In the genomic region with DNA sequence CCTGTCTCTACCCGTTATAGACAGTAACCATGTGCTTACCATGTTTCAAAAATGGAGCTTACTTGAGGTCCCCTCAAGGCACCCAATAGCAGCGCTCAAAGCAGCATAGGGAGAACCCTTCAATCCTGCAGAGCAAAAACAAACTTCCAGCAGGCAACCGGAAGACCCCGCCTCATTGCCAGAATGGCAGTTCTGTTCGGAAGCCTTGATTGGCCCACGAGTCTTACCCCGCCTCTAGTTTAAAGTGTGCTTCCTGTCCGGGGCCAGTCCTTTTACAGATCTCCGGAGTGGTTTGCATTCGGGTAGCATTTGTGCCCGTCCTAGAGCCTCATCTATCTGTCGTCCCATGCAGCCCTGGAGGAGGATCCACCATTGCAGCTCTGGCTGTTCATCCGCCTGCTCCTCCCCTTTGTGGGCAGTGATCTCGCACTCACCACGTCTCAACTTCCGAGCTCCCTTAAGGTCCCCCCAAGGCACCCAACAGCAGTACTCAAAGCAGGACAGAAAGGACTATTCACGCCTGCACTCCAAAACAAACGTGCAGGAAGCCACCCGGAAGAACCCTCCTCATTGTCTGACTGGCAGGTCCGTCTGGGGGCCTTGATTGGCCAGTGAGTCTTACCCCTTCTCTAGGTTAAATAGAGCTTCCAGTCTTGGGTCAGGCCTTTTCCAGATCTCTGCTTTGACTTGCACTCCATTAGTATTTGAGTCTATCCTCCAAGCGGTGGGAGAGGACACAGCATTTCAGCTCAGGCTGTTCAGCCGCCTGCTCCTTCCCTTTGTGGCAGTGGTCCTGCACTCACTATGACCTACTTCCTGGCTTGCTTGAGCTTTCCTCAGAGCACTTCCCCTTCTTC, we compare ENCODE assay signal across 8 mouse cellular contexts. TPM values are rescaled to one million over a fixed set of nuclear protein-coding genes. Genes with fewer than 3 reads are reported as not detected.
DNase-seq lines count a peak whose midpoint lies in the region; ATAC-seq and TF ChIP-seq lines count a peak whose summit lies in the region.
"Not testable (repeated sequence)": the region's sequence is repeated elsewhere in the genome, so short reads cannot be mapped to it uniquely, and the experiment has no call there.

No protein-coding gene starts in this region.

- not testable (repeated sequence) for TF ChIP-seq EP300 in liver, embryonic 14.5 days (IDR thresholded peaks at IDR 0.05; ENCODE audit: low read depth)

- H3K4me1 ChIP-seq in E14TG2a.4 (replicated peaks; ENCODE audit: low read depth, low read length) = peaks cover 20% of the 10 kb centered on the region
- H3K4me1 ChIP-seq in forebrain, embryonic 12.5 days; heart, embryonic 16.5 days (ENCODE audit: control insufficient read depth, insufficient read depth, low read length); liver, embryonic 14.5 days (replicated peaks; ENCODE audit: control insufficient read depth in 2 of 2, insufficient read depth in 2 of 2, low read length in 1 of 2); stomach, embryonic 15.5 days: not testable (repeated sequence)

- H3K27ac ChIP-seq in forebrain, embryonic 12.5 days = peak overlapping the region; percentile 89
- H3K27ac ChIP-seq in heart, embryonic 16.5 days (ENCODE audit: low read length) = peak overlapping the region; percentile 94
- peak overlapping the region; percentile 68 for H3K27ac ChIP-seq in liver, embryonic 14.5 days
- H3K27ac ChIP-seq in stomach, embryonic 15.5 days = peak overlapping the region; percentile 93

- peak overlapping the region; percentile 54 for H3K9ac ChIP-seq in forebrain, embryonic 12.5 days
- peak overlapping the region; percentile 76 for H3K9ac ChIP-seq in heart, embryonic 16.5 days (ENCODE audit: low read length)
- H3K9ac ChIP-seq in liver, embryonic 14.5 days (replicated peaks) = peak overlapping the region; percentile 54
- H3K9ac ChIP-seq in stomach, embryonic 15.5 days = peak overlapping the region; percentile 9; the same call in 1 of the 2 replicates

- not testable (repeated sequence) for H3K27me3 ChIP-seq in E14TG2a.4 (ENCODE audit: insufficient read depth, low read length); forebrain, embryonic 12.5 days; heart, embryonic 16.5 days (ENCODE audit: control insufficient read depth, insufficient read depth, low read length); liver, embryonic 14.5 days (ENCODE audit: control insufficient read depth, insufficient read depth, low read length); stomach, embryonic 15.5 days (replicated peaks)

- ATAC-seq in forebrain, embryonic 12.5 days (ENCODE audit: low FRiP score) = peak; percentile 97
- peak; percentile 97 for ATAC-seq in heart, embryonic 16.5 days (replicated peaks; ENCODE audit: extremely low read depth, insufficient read depth, low FRiP score)
- peak; percentile 94 for ATAC-seq in liver, embryonic 14.5 days (ENCODE audit: insufficient read depth)
- ATAC-seq in stomach, embryonic 15.5 days (ENCODE audit: insufficient read depth, low FRiP score, low read depth) = peak; percentile 97

- not testable (repeated sequence) for H3K9me3 ChIP-seq in E14TG2a.4 (ENCODE audit: low read length); forebrain, embryonic 12.5 days; heart, embryonic 16.5 days (replicated peaks; ENCODE audit: control insufficient read depth, low read length); liver, embryonic 14.5 days (ENCODE audit: control insufficient read depth, low read length); stomach, embryonic 15.5 days

- peak overlapping the region; percentile 54 for H3K4me2 ChIP-seq in forebrain, embryonic 12.5 days
- peak overlapping the region; percentile 73 for H3K4me2 ChIP-seq in heart, embryonic 16.5 days (ENCODE audit: low read depth, low read length)
- peak overlapping the region; percentile 70 for H3K4me2 ChIP-seq in liver, embryonic 14.5 days (ENCODE audit: low read depth)
- peak overlapping the region; percentile 62 for H3K4me2 ChIP-seq in stomach, embryonic 15.5 days

- peaks cover 16% of the 10 kb centered on the region for H3K36me3 ChIP-seq in E14TG2a.4 (ENCODE audit: insufficient read depth, low read length)
- H3K36me3 ChIP-seq in forebrain, embryonic 12.5 days (replicated peaks); heart, embryonic 16.5 days (ENCODE audit: control insufficient read depth, insufficient read depth); liver, embryonic 14.5 days (replicated peaks; ENCODE audit: control insufficient read depth, insufficient read depth, low read depth); stomach, embryonic 15.5 days: not testable (repeated sequence)

- 13% methylated on average over 22 of the region's 22 CpGs for WGBS in forebrain, embryonic 12.5 days
- WGBS in heart, embryonic 16.5 days = 9% methylated on average over 22 of the region's 22 CpGs
- 3% methylated on average over 22 of the region's 22 CpGs for WGBS in liver, embryonic 14.5 days (ENCODE audit: insufficient replicate concordance)
- whole genome bisulfite sequencing in stomach, embryonic 15.5 days = 6% methylated on average over 22 of the region's 22 CpGs

- peak overlapping the region; percentile 85 for H3K4me3 ChIP-seq in E14TG2a.4 (replicated peaks; ENCODE audit: low read length)
- H3K4me3 ChIP-seq in forebrain, embryonic 12.5 days (replicated peaks) = peak overlapping the region; percentile 47
- H3K4me3 ChIP-seq in heart, embryonic 16.5 days (ENCODE audit: low read length) = peak overlapping the region; percentile 56
- peak overlapping the region; percentile 60 to 74 for H3K4me3 ChIP-seq in liver, embryonic 14.5 days (ENCODE audit: insufficient read depth in 1 of 2, low read depth in 2 of 2, low read length in 2 of 2)
- H3K4me3 ChIP-seq in stomach, embryonic 15.5 days (replicated peaks) = peak overlapping the region; percentile 54

- peak; percentile 64 for DNase-seq in c-Kit-positive CD71-positive TER-119-positive erythroid progenitor cells, embryonic 14.5 days (ENCODE audit: low spot score)
- DNase-seq in kidney, postnatal 36 days = peak; percentile 85 to 86
- peak; percentile 56 to 57 (median 57) for DNase-seq in liver, embryonic 14.5 days (ENCODE audit: low read depth in 3 of 3, low spot score in 3 of 3)
- DNase-seq in neural tube, embryonic 10.5 days (ENCODE audit: extremely low spot score, low spot score) = peak; percentile 69

- TF ChIP-seq CTCF in E14TG2a.4 (conservative IDR thresholded peaks at IDR 0.05; ENCODE audit: low read length); liver, embryonic 14.5 days (IDR thresholded peaks at IDR 0.05; ENCODE audit: low read depth): not testable (repeated sequence)

RNA-seq across cellular contexts. Expression of gene Erap1, which starts 22.0 kb away (rescaled TPM):
- 3.5 and 3.9 TPM in 2 replicates for polyA plus RNA-seq in forebrain, embryonic 12.5 days (2016; fragmentation: Nextera tagmentation; extraction: Ambion mirVana)
- 18.4 and 21.4 TPM in 2 replicates for polyA plus RNA-seq in heart, embryonic 16.5 days (2015; fragmentation: Nextera tagmentation; extraction: Ambion mirVana)
- polyA plus RNA-seq in liver, embryonic 14.5 days (2012; rRNA removed) = 4.3 and 6.9 TPM in 2 replicates
- polyA plus RNA-seq in liver, embryonic 14.5 days (2014; fragmentation: Nextera tagmentation; extraction: Ambion mirVana) = 17.6 and 21.6 TPM in 2 replicates
- 27.8 and 28.9 TPM in 2 replicates for polyA plus RNA-seq in stomach, embryonic 15.5 days (2015; fragmentation: Nextera tagmentation; extraction: Ambion mirVana)

Comparison
In these comparisons a context has a peak if more than half of its experiments do, and no peak if none do; other contexts are left out.
1. Peak in every context shown above with its lines: DNase-seq, ATAC-seq, H3K4me3 ChIP-seq and H3K27ac ChIP-seq.
2. H3K9ac ChIP-seq: peak in every context shown above with its lines; median percentile 76 in heart, embryonic 16.5 days; 54 in forebrain, embryonic 12.5 days; 54 in liver, embryonic 14.5 days; 9 in stomach, embryonic 15.5 days.